Mouse (Mus musculus) liver, adult 2 months (tissue): ENCODE results near the gene Retreg1. TPM values are rescaled to one million over a fixed set of nuclear protein-coding genes. Genes with fewer than 3 reads are reported as not detected.

Experiments used
- DNase-seq: peaks from one replicate; pipeline ENCODE4 v3.0.0-alpha.2; 2011; ENCODE audit warnings: low read depth, low spot score; ENCODE audit errors: extremely low read depth
- H3K27ac ChIP-seq: fragments of 200-500 bp; replicated peaks from 2 replicates; pipeline ENCODE4 v1.5.1; 2012; ENCODE audit warnings: low read depth, mild to moderate bottlenecking, control low read depth, inconsistent platforms, low read length; ENCODE audit not compliant: insufficient read depth
- H3K27me3 ChIP-seq: fragments of 200-500 bp; 2 replicates; pipeline ENCODE4 v1.6.1; 2012; ENCODE audit warnings: mild to moderate bottlenecking, moderate library complexity, low read length, inconsistent platforms; ENCODE audit not compliant: control insufficient read depth, insufficient read depth
- H3K36me3 ChIP-seq: fragments of 200-500 bp; 2 replicates; pipeline ENCODE4 v1.6.1; 2012; ENCODE audit warnings: low read length, inconsistent platforms; ENCODE audit not compliant: control insufficient read depth, insufficient read depth
- H3K4me1 ChIP-seq: fragments of 200-500 bp; 2 replicates; pipeline ENCODE4 v1.6.1; 2011; ENCODE audit warnings: low read length; ENCODE audit not compliant: control insufficient read depth, insufficient read depth
- H3K4me3 ChIP-seq: fragments of 200-500 bp; 2 replicates; pipeline ENCODE4 v1.5.1; 2011; ENCODE audit warnings: low read depth, mild to moderate bottlenecking, control low read depth, low read length, moderate library complexity; ENCODE audit not compliant: insufficient read depth
- H3K79me2 ChIP-seq: fragments of 200-500 bp; 2 replicates; pipeline ENCODE4 v1.6.1; 2012; ENCODE audit warnings: inconsistent platforms, mild to moderate bottlenecking, low read length, moderate library complexity; ENCODE audit not compliant: control insufficient read depth, insufficient read depth
- H3K9ac ChIP-seq: fragments of 200-500 bp; 2 replicates; pipeline ENCODE4 v1.6.1; 2012; ENCODE audit warnings: low read depth, mild to moderate bottlenecking, control low read depth, inconsistent platforms, low read length
- CTCF ChIP-seq: fragments of 200-500 bp; IDR thresholded peaks from 2 replicates; pipeline ENCODE4 v1.5.1; 2011; ENCODE audit warnings: low read depth, low read length, control low read depth
- POLR2A ChIP-seq: fragments of 200-500 bp; IDR thresholded peaks from 2 replicates; pipeline ENCODE4 v1.6.1; 2011; ENCODE audit warnings: low read length, control low read depth; ENCODE audit not compliant: insufficient read depth; ENCODE audit errors: extremely low read depth
- WGBS: fragments of 180-500 bp; shearing (Covaris S2); methylation state at CpG from one replicate; pipeline ENCODE4 v1.1.7; 2018; 5-methylcytosine and 5-hydroxymethylcytosine counted together
- polyA plus RNA-seq: library from polyadenylated mRNA; depleted of rRNA; stranded (reverse); fragments of >200 nt; gene quantifications from 2 replicates; pipeline ENCODE4 v1.2.3, GENCODE M21; 2012
- total RNA-seq: library from RNA; depleted of rRNA; stranded (reverse); fragments of >200 nt; gene quantifications from 2 replicates; pipeline ENCODE4 v1.2.3, GENCODE M21; 2014

Retreg1 gene
- total and polyA plus RNA-seq, 2 experiments: 16.1 to 176 TPM

DNA sequence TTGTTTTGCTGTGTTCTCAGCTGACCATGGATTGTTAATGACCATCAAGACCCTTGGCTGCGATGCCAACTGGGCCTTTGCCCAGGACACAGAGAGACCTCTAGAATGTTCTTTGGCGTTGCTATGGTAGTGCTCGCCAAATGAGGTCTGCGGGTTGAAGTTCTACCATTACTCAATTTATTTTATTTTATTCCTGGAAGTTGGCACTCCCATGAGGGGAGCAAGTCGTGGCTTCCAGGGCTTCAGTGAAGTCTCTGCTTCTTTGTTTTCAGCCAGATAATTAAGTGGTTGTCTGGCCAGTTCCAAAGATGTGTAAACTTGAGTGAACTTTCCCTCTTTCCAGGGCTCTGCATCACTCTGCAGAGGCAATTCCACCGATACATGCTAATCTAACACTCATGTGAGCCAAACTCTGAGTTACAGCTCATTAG is 43.6 kb downstream of the Retreg1 start:
- TF ChIP-seq CTCF (no peak), POLR2A (no peak)
- Histone ChIP-seq H3K4me3 (no peak overlapping the region), H3K79me2 (no peaks in the 10 kb centered on the region), H3K36me3 (no peaks in the 10 kb centered on the region), H3K27me3 (no peaks in the 10 kb centered on the region), H3K9ac (no peak overlapping the region), H3K27ac (no peak overlapping the region), H3K4me1 (no peaks in the 10 kb centered on the region)
- 74% methylated on average over 6 of the region's 6 CpGs for whole genome bisulfite sequencing
- DNase-seq: peak; percentile 12

DNA sequence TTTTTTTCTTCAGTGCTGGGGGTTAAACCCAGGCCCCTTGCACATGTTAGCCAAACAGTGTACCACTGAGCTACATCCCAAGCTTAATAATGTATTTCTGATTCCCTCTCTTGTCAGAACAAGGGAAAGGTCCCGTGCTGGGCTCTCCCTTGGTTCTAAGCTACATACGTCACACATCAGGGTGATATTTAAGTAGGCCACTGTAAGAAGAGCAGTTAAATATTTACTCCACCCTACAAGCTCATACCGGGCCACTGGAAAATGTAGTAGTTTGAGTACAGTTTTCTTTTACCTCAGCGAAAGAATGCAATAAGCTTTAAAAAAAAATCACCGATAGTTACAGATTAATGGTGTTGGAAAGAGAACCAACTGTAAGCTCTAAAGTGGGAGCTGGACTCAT is 46.9 kb downstream of the Retreg1 start:
- TF ChIP-seq CTCF (no peak), POLR2A (no peak)
- Histone ChIP-seq H3K79me2 (no peaks in the 10 kb centered on the region), H3K9ac (no peak overlapping the region), H3K36me3 (no peaks in the 10 kb centered on the region), H3K4me1 (no peaks in the 10 kb centered on the region), H3K27ac (no peak overlapping the region), H3K4me3 (no peak overlapping the region), H3K27me3 (no peaks in the 10 kb centered on the region)
- 56% methylated on average over 5 of the region's 5 CpGs for WGBS
- DNase-seq: no peak

DNA sequence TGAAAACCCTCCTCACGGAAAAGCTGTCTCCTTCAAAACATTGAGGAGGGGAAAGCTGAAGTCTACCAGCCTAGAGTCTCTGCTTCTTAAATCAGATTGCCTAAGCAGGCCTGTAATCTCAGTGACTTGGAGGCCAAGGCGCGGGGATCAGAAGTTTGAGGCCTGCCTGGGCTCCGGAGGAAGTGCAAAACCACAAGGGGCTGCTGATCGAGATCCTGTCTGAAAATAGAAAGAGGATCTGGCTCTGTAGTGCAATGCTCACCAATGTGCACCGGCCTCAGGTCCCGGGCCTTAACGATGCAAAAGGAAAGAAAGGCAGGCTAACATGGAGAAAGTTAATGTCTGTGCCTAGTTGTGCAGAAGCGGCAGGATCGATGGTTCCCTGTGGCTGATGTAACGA is 48.6 kb downstream of the Retreg1 start:
- Histone ChIP-seq H3K27ac (no peak overlapping the region), H3K79me2 (no peaks in the 10 kb centered on the region), H3K4me1 (no peaks in the 10 kb centered on the region), H3K9ac (no peak overlapping the region), H3K4me3 (no peak overlapping the region), H3K36me3 (no peaks in the 10 kb centered on the region), H3K27me3 (no peaks in the 10 kb centered on the region)
- DNase-seq: no peak
- TF ChIP-seq POLR2A: no peak
- 76% methylated on average over 11 of the region's 11 CpGs for WGBS

DNA sequence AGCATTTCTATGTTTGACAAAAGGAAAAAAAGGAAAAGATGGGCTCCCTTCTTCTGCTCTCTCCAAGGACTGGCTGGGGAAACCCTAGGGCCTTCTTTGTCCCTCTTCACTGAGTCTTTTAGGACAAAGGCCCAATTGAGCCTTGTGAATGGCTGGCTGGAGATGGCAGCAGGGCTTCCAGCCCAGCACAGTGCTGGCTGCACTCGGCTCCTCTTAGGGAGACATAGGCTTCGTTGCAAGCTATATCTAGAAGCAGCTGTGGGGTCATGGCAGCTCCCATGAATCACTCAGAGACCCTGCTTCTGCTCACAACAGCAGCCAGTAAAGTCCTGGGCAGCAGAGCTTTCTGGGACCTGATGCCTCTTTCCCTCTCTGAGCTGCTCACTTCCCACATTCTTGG is 50.3 kb downstream of the Retreg1 start:
- Histone ChIP-seq H3K4me1 (no peaks in the 10 kb centered on the region), H3K79me2 (no peaks in the 10 kb centered on the region), H3K9ac (no peak overlapping the region), H3K4me3 (no peak overlapping the region), H3K27ac (no peak overlapping the region), H3K36me3 (no peaks in the 10 kb centered on the region), H3K27me3 (no peaks in the 10 kb centered on the region)
- no peak for DNase-seq
- TF ChIP-seq CTCF: no peak
- TF ChIP-seq POLR2A: no peak
- 85% methylated on average over 2 of the region's 2 CpGs for WGBS

DNA sequence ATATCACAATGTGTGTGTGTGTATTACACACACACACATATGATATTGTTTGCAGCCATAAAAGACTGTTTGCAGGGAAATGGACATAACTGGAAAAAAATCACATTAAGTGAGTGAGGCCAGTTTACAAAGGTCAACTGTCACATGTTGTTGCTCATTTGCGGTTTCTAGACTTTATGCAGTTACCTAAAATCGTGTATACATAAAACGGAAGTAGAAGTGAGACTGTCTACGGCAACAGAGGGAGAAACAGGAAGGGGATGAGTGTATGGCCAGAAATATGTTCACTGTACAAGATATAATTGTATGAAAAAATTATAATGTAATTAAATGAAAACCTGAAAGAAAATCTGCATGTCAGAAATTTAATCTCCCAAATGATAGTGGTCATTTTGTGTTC is 53.8 kb downstream of the Retreg1 start:
- Histone ChIP-seq H3K9ac (no peak overlapping the region), H3K4me3 (no peak overlapping the region), H3K27ac (no peak overlapping the region), H3K36me3 (no peaks in the 10 kb centered on the region), H3K79me2 (no peaks in the 10 kb centered on the region), H3K27me3 (no peaks in the 10 kb centered on the region), H3K4me1 (no peaks in the 10 kb centered on the region)
- DNase-seq: no peak
- 79% methylated on average over 4 of the region's 4 CpGs for WGBS
- no peak for TF ChIP-seq POLR2A
- no peak for TF ChIP-seq CTCF

DNA sequence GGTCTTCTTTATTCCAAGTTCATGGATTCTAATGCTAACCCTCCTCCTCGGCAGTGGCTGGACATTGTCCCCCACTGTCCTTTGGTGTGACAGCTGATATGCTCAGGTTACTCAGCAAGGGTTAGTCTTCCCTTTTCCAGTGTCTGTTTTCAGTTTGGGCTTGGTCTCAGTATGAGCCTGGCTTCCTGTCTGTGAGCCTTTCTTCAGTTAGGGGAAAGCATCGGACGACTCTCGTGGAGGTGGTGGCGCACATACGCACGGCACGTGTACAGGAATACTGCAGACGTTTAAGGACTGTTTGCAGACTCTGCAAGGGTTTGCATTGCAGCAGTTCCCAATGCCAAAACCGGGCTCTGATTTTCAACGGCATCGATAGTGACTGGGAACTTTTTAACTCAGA is 54.6 kb downstream of the Retreg1 start:
- WGBS: 76% methylated on average over 12 of the region's 12 CpGs
- DNase-seq: no peak
- Histone ChIP-seq H3K27me3 (no peaks in the 10 kb centered on the region), H3K9ac (no peak overlapping the region), H3K79me2 (no peaks in the 10 kb centered on the region), H3K36me3 (no peaks in the 10 kb centered on the region), H3K4me3 (no peak overlapping the region), H3K27ac (no peak overlapping the region), H3K4me1 (no peaks in the 10 kb centered on the region)
- TF ChIP-seq POLR2A (no peak), CTCF (no peak)
